Comparison of ENCODE assay signal across 10 mouse cellular contexts in genomic region chr2:167629665-167630209, GRCm38 (mm10). TPM values are rescaled to one million over a fixed set of nuclear protein-coding genes. Genes with fewer than 3 reads are reported as not detected.
DNase-seq lines count a peak whose midpoint lies in the region; ATAC-seq and TF ChIP-seq lines count a peak whose summit lies in the region.
"Had no signal": no experiment of that assay in that cellular context is flagged by ENCODE, and none has a peak within 500 bp of the region (broad histone marks: within the 10 kb centered on the region; RNA-seq: fewer than 3 reads in every experiment).

No protein-coding gene starts in this region.

- no peak for TF ChIP-seq CTCF in heart, adult 2 months (IDR thresholded peaks at IDR 0.05)
- TF ChIP-seq CTCF in cerebellum, adult 2 months (IDR thresholded peaks at IDR 0.05; ENCODE audit: borderline replicate concordance, insufficient read depth, low read depth, low read length) = no peak

- no peak for TF ChIP-seq POLR2A in heart, adult 2 months (IDR thresholded peaks at IDR 0.05; ENCODE audit: insufficient read depth, low read depth, low read length)
- no peak for TF ChIP-seq POLR2A in cerebellum, adult 2 months (IDR thresholded peaks at IDR 0.05; ENCODE audit: borderline replicate concordance, insufficient read depth, low read length)

- peak overlapping the region; percentile 80 for H3K4me2 ChIP-seq in heart, embryonic 16.5 days (ENCODE audit: low read depth, low read length)
- H3K4me2 ChIP-seq in intestine, embryonic 14.5 days (ENCODE audit: low read length) = peak overlapping the region; percentile 63
- peak overlapping the region; percentile 86 for H3K4me2 ChIP-seq in midbrain, embryonic 14.5 days (ENCODE audit: low read length)

- H3K79me2 ChIP-seq in heart, adult 2 months (replicated peaks; ENCODE audit: control insufficient read depth, insufficient read depth, low read length) = peaks cover 13% of the 10 kb centered on the region

- H3K27ac ChIP-seq in heart, embryonic 16.5 days (ENCODE audit: low read length) = peak overlapping the region; percentile 56
- H3K27ac ChIP-seq in heart, adult 2 months = no peak overlapping the region; the same call in 1 of the 2 replicates
- H3K27ac ChIP-seq in embryonic facial prominence, embryonic 10.5 days (replicated peaks) = peak overlapping the region; percentile 98
- 0 out of 2 replicates have a peak overlapping the region, but pooled peaks have one; percentile 13 for H3K27ac ChIP-seq in intestine, embryonic 14.5 days (ENCODE audit: low read depth)
- 0 out of 2 replicates have a peak overlapping the region, but pooled peaks have one; percentile 20 for H3K27ac ChIP-seq in midbrain, embryonic 14.5 days (replicated peaks; ENCODE audit: low read depth, low read length)
- H3K27ac ChIP-seq in cerebellum, adult 2 months (ENCODE audit: insufficient read depth, low read length) = no peak overlapping the region

- no peaks in the 10 kb centered on the region for H3K27me3 ChIP-seq in heart, embryonic 16.5 days (ENCODE audit: control insufficient read depth, insufficient read depth, low read length)
- H3K27me3 ChIP-seq in heart, adult 2 months (ENCODE audit: control insufficient read depth, insufficient read depth, low read length) = no peaks in the 10 kb centered on the region
- no peaks in the 10 kb centered on the region for H3K27me3 ChIP-seq in embryonic facial prominence, embryonic 10.5 days (replicated peaks; ENCODE audit: low read depth, poor library complexity, severe bottlenecking)
- H3K27me3 ChIP-seq in intestine, embryonic 14.5 days (replicated peaks; ENCODE audit: control insufficient read depth, insufficient read depth, low read length) = no peaks in the 10 kb centered on the region
- H3K27me3 ChIP-seq in midbrain, embryonic 14.5 days (ENCODE audit: control insufficient read depth, insufficient read depth, low read length) = no peaks in the 10 kb centered on the region
- H3K27me3 ChIP-seq in cerebellum, adult 2 months (ENCODE audit: control insufficient read depth, insufficient read depth, low read length) = no peaks in the 10 kb centered on the region

- H3K9me3 ChIP-seq in heart, embryonic 16.5 days (replicated peaks; ENCODE audit: control insufficient read depth, low read length) = no peaks in the 10 kb centered on the region
- no peaks in the 10 kb centered on the region for H3K9me3 ChIP-seq in embryonic facial prominence, embryonic 10.5 days
- no peaks in the 10 kb centered on the region for H3K9me3 ChIP-seq in intestine, embryonic 14.5 days (ENCODE audit: control insufficient read depth, low read length)
- no peaks in the 10 kb centered on the region for H3K9me3 ChIP-seq in midbrain, embryonic 14.5 days (ENCODE audit: control insufficient read depth, low read length)

- peak overlapping the region; percentile 91 for H3K9ac ChIP-seq in heart, embryonic 16.5 days (ENCODE audit: low read length)
- H3K9ac ChIP-seq in heart, adult 2 months (ENCODE audit: low read depth, low read length) = no peak overlapping the region
- H3K9ac ChIP-seq in intestine, embryonic 14.5 days (ENCODE audit: low read length) = no peak overlapping the region
- peak overlapping the region; percentile 88; the same call in 1 of the 2 replicates for H3K9ac ChIP-seq in midbrain, embryonic 14.5 days (replicated peaks; ENCODE audit: low read length)

- H3K4me1 ChIP-seq in heart, embryonic 16.5 days (ENCODE audit: control insufficient read depth, insufficient read depth, low read length) = peaks cover 62% of the 10 kb centered on the region
- H3K4me1 ChIP-seq in heart, adult 2 months (ENCODE audit: control insufficient read depth, insufficient read depth, low read length) = peaks cover 37% of the 10 kb centered on the region
- peaks cover 67% of the 10 kb centered on the region for H3K4me1 ChIP-seq in embryonic facial prominence, embryonic 10.5 days
- peaks cover 32% of the 10 kb centered on the region for H3K4me1 ChIP-seq in intestine, embryonic 14.5 days (replicated peaks; ENCODE audit: control insufficient read depth, insufficient read depth, low read length)
- H3K4me1 ChIP-seq in midbrain, embryonic 14.5 days (ENCODE audit: control insufficient read depth, insufficient read depth, low read length) = peaks cover 32% of the 10 kb centered on the region
- H3K4me1 ChIP-seq in cerebellum, adult 2 months (ENCODE audit: control insufficient read depth, insufficient read depth, low read length) = peaks cover 43% of the 10 kb centered on the region

- ATAC-seq in heart, embryonic 16.5 days (replicated peaks; ENCODE audit: extremely low read depth, insufficient read depth, low FRiP score) = no peak
- ATAC-seq in intestine, embryonic 14.5 days (replicated peaks; ENCODE audit: low FRiP score, low TSS enrichment, low read depth) = no peak
- no peak for ATAC-seq in midbrain, embryonic 14.5 days (ENCODE audit: low FRiP score, low TSS enrichment)

- no peak for TF ChIP-seq EP300 in heart, adult 2 months (IDR thresholded peaks at IDR 0.05; ENCODE audit: insufficient read depth, low read depth, low read length)

- DNase-seq in heart, adult 2 months = no peak
- no peak for DNase-seq in embryonic facial prominence, embryonic 10.5 days (ENCODE audit: low spot score)
- no peak for DNase-seq in intestine, embryonic 14.5 days (ENCODE audit: low spot score)
- DNase-seq in midbrain, embryonic 14.5 days = no peak
- no peak for DNase-seq in adrenal gland, postnatal 25 days
- DNase-seq in ovary, postnatal 14 days (ENCODE audit: low spot score) = no peak
- DNase-seq in cerebellum, adult 2 months = no peak
- DNase-seq: cerebellum, adult 8-10 months had no signal

- H3K36me3 ChIP-seq in heart, embryonic 16.5 days (ENCODE audit: control insufficient read depth, insufficient read depth) = no peaks in the 10 kb centered on the region
- no peaks in the 10 kb centered on the region for H3K36me3 ChIP-seq in heart, adult 2 months (ENCODE audit: control insufficient read depth, insufficient read depth, low read length)
- H3K36me3 ChIP-seq in embryonic facial prominence, embryonic 10.5 days (replicated peaks) = peaks cover 40% of the 10 kb centered on the region
- H3K36me3 ChIP-seq in intestine, embryonic 14.5 days (ENCODE audit: control insufficient read depth, insufficient read depth, low read length) = peaks cover 19% of the 10 kb centered on the region
- peaks cover 13% of the 10 kb centered on the region for H3K36me3 ChIP-seq in midbrain, embryonic 14.5 days (ENCODE audit: control insufficient read depth, insufficient read depth, low read length)

- H3K4me3 ChIP-seq in heart, embryonic 16.5 days (ENCODE audit: low read length) = peak overlapping the region; percentile 66; the same call in 1 of the 2 replicates
- no peak overlapping the region for H3K4me3 ChIP-seq in heart, adult 2 months
- peak overlapping the region; percentile 99 for H3K4me3 ChIP-seq in embryonic facial prominence, embryonic 10.5 days
- H3K4me3 ChIP-seq in intestine, embryonic 14.5 days (ENCODE audit: low read depth, low read length) = no peak overlapping the region
- 0 out of 2 replicates have a peak overlapping the region, but pooled peaks have one; percentile 91 for H3K4me3 ChIP-seq in midbrain, embryonic 14.5 days (replicated peaks; ENCODE audit: low read depth, low read length)
- H3K4me3 ChIP-seq in cerebellum, adult 2 months (replicated peaks; ENCODE audit: insufficient read depth, low read depth, low read length) = no peak overlapping the region

- intact Hi-C loops in heart, adult 2 months (cut with DNase I) = no loop called here

- 59% methylated on average over 11 of the region's 11 CpGs for WGBS in heart, embryonic 16.5 days
- WGBS in heart, adult 2 months = 58% methylated on average over 11 of the region's 11 CpGs
- WGBS in embryonic facial prominence, embryonic 10.5 days = 76% methylated on average over 11 of the region's 11 CpGs
- WGBS in intestine, embryonic 14.5 days = 78% methylated on average over 11 of the region's 11 CpGs
- 75% methylated on average over 11 of the region's 11 CpGs for WGBS in midbrain, embryonic 14.5 days
- WGBS in cerebellum, adult 2 months = 72% methylated on average over 11 of the region's 11 CpGs

RNA-seq across cellular contexts. Expression of gene Ube2v1, which starts 2.2 kb away (rescaled TPM):
- 210 and 218 TPM in 2 replicates for polyA plus RNA-seq in heart, embryonic 16.5 days (2015; fragmentation: Nextera tagmentation; extraction: Ambion mirVana)
- 100 to 1,000 TPM; 118 to 121 TPM for total RNA-seq in heart, adult 2 months (2021)
- 98.1 and 101 TPM in 2 replicates for polyA plus RNA-seq in heart, adult 2 months (2012; rRNA removed)
- polyA plus RNA-seq in embryonic facial prominence, embryonic 10.5 days (2016; fragmentation: Nextera tagmentation; extraction: Ambion mirVana) = 384 and 394 TPM in 2 replicates
- polyA plus RNA-seq in intestine, embryonic 14.5 days (2014; fragmentation: Nextera tagmentation; extraction: Ambion mirVana) = 254 and 279 TPM in 2 replicates
- 286 and 299 TPM in 2 replicates for polyA plus RNA-seq in midbrain, embryonic 14.5 days (2014; fragmentation: Nextera tagmentation; extraction: Ambion mirVana)
- 187 and 190 TPM in 2 replicates for total RNA-seq in adrenal gland, postnatal 25 days (2021)
- polyA plus RNA-seq in cerebellum, adult 2 months (2012; rRNA removed) = 195 and 219 TPM in 2 replicates

RNA-seq across cellular contexts. Expression of gene Gm20431, which starts 31.6 kb away (rescaled TPM):
- polyA plus RNA-seq in heart, embryonic 16.5 days (2015; fragmentation: Nextera tagmentation; extraction: Ambion mirVana) = 2.2 and 3.0 TPM in 2 replicates
- 10 to 100 TPM; 15.6 to 21.0 TPM for total RNA-seq in heart, adult 2 months (2021)
- 9.7 and 16.5 TPM in 2 replicates for polyA plus RNA-seq in heart, adult 2 months (2012; rRNA removed)
- polyA plus RNA-seq in embryonic facial prominence, embryonic 10.5 days (2016; fragmentation: Nextera tagmentation; extraction: Ambion mirVana) = 0.68 and 4.9 TPM in 2 replicates
- 6.1 and 7.7 TPM in 2 replicates for polyA plus RNA-seq in intestine, embryonic 14.5 days (2014; fragmentation: Nextera tagmentation; extraction: Ambion mirVana)
- 8.0 and 11.5 TPM in 2 replicates for polyA plus RNA-seq in midbrain, embryonic 14.5 days (2014; fragmentation: Nextera tagmentation; extraction: Ambion mirVana)
- total RNA-seq in adrenal gland, postnatal 25 days (2021) = 12.1 and 15.7 TPM in 2 replicates
- 12.2 and 15.1 TPM in 2 replicates for polyA plus RNA-seq in cerebellum, adult 2 months (2012; rRNA removed)
- total RNA-seq: megakaryocyte progenitor cell, adult 5-6 weeks had no signal

RNA-seq across cellular contexts. Expression of gene Cebpb, which starts 59.0 kb away (rescaled TPM):
- polyA plus RNA-seq in heart, embryonic 16.5 days (2015; fragmentation: Nextera tagmentation; extraction: Ambion mirVana) = 0.51 and 4.9 TPM in 2 replicates
- total RNA-seq in heart, adult 2 months (2021) = 100 to 1,000 TPM in 1 of 2 experiments, 10 to 100 TPM in 1; 88.1 to 133 TPM
- polyA plus RNA-seq in heart, adult 2 months (2012; rRNA removed) = 30.3 and 77.8 TPM in 2 replicates
- polyA plus RNA-seq in embryonic facial prominence, embryonic 10.5 days (2016; fragmentation: Nextera tagmentation; extraction: Ambion mirVana) = 1.7 and 1.8 TPM in 2 replicates
- 2.8 and 12.4 TPM in 2 replicates for polyA plus RNA-seq in intestine, embryonic 14.5 days (2014; fragmentation: Nextera tagmentation; extraction: Ambion mirVana)
- polyA plus RNA-seq in midbrain, embryonic 14.5 days (2014; fragmentation: Nextera tagmentation; extraction: Ambion mirVana) = 1.4 TPM in 2 replicates
- total RNA-seq in adrenal gland, postnatal 25 days (2021) = 483 and 585 TPM in 2 replicates
- polyA plus RNA-seq in cerebellum, adult 2 months (2012; rRNA removed) = 8.2 and 8.7 TPM in 2 replicates

RNA-seq across cellular contexts. Expression of gene Tmem189, which starts 59.9 kb away (rescaled TPM):
- 44.5 and 44.9 TPM in 2 replicates for polyA plus RNA-seq in heart, embryonic 16.5 days (2015; fragmentation: Nextera tagmentation; extraction: Ambion mirVana)
- total RNA-seq in heart, adult 2 months (2021) = 10 to 100 TPM; 23.0 to 26.4 TPM
- polyA plus RNA-seq in heart, adult 2 months (2012; rRNA removed) = 53.2 and 58.4 TPM in 2 replicates
- polyA plus RNA-seq in embryonic facial prominence, embryonic 10.5 days (2016; fragmentation: Nextera tagmentation; extraction: Ambion mirVana) = 40.2 and 43.7 TPM in 2 replicates
- polyA plus RNA-seq in intestine, embryonic 14.5 days (2014; fragmentation: Nextera tagmentation; extraction: Ambion mirVana) = 35.1 and 42.0 TPM in 2 replicates
- polyA plus RNA-seq in midbrain, embryonic 14.5 days (2014; fragmentation: Nextera tagmentation; extraction: Ambion mirVana) = 28.8 and 29.9 TPM in 2 replicates
- total RNA-seq in adrenal gland, postnatal 25 days (2021) = 37.4 and 40.5 TPM in 2 replicates
- polyA plus RNA-seq in cerebellum, adult 2 months (2012; rRNA removed) = 105 and 113 TPM in 2 replicates

Comparison
In these comparisons a context has a peak if more than half of its experiments do, and no peak if none do; other contexts are left out.
1. H3K27ac ChIP-seq: peak in heart, embryonic 16.5 days (single experiment), embryonic facial prominence, embryonic 10.5 days (single experiment), intestine, embryonic 14.5 days (single experiment) and midbrain, embryonic 14.5 days (single experiment); none in heart, adult 2 months (single experiment) and cerebellum, adult 2 months (single experiment).
2. H3K4me3 ChIP-seq: peak in heart, embryonic 16.5 days (single experiment), embryonic facial prominence, embryonic 10.5 days (single experiment) and midbrain, embryonic 14.5 days (single experiment); none in heart, adult 2 months (single experiment), intestine, embryonic 14.5 days (single experiment) and cerebellum, adult 2 months (single experiment).
3. H3K9ac ChIP-seq: peak in heart, embryonic 16.5 days (single experiment) and midbrain, embryonic 14.5 days (single experiment); none in heart, adult 2 months (single experiment) and intestine, embryonic 14.5 days (single experiment).
4. Peak in every context shown above with its lines, with median percentiles within 50 percentile points of each other: H3K4me2 ChIP-seq.